Mouse (Mus musculus): ENCODE data around the gene Cpt1b.

- no peak for TF ChIP-seq CTCF (IDR thresholded peaks at IDR 0.05; ENCODE audit: control insufficient read depth, insufficient read depth, insufficient replicate concordance, low read depth, low read length)
- no peak for TF ChIP-seq POLR2A (IDR thresholded peaks at IDR 0.05; ENCODE audit: control insufficient read depth, low read depth, low read length)
Observed at GRCm38 (mm10) chr15:89406691-89407090, 19.0 kb downstream of the Cpt1b start.

Measured in testis, adult 2 months (tissue).